Mouse (Mus musculus): ENCODE data around the gene Yars. TPM values are rescaled to one million over a fixed set of nuclear protein-coding genes. Genes with fewer than 3 reads are reported as not detected.

Yars gene
- polyA plus RNA-seq, 1 experiment from 2014 or later: 115 TPM

DNA sequence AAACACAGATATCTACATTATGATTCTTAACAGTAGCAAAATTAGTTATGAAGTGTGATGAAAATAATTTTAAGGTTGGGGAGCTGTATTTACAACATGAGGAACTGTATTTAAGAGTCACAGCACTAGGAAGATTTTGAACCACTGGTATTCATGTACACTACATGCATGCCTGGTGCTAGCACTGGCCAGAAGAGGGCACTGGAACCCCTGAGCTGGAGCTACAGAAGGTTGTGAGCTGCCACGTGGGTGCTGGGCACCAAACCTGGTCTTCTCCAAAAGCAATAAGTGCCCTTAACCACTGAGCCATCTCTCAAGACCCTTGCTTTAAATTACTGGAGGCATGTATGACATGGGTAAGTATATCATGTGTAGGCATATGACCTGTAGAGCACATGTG is 17.0 kb upstream of the Yars start:
- Histone ChIP-seq H3K36me3 (ENCODE audit: control insufficient read depth, insufficient read depth, low read length) (peaks cover 7% of the 10 kb centered on the region), H3K9ac (ENCODE audit: low read length) (no peak overlapping the region), H3K4me3 (ENCODE audit: low read depth, low read length) (no peak overlapping the region), H3K27me3 (ENCODE audit: control insufficient read depth, insufficient read depth, low read length) (no peaks in the 10 kb centered on the region), H3K9me3 (ENCODE audit: control insufficient read depth, low read length) (no peaks in the 10 kb centered on the region), H3K27ac (ENCODE audit: low read depth, low read length) (no peak overlapping the region), H3K4me1 (ENCODE audit: control insufficient read depth, insufficient read depth, low read length) (no peaks in the 10 kb centered on the region), H3K4me2 (ENCODE audit: low read depth) (no peak overlapping the region)
- DNase-seq (ENCODE audit: low spot score) (no peak), ATAC-seq (ENCODE audit: insufficient read depth, low FRiP score, low TSS enrichment) (no peak)
- 68% methylated on average over 1 of the region's 1 CpGs for WGBS

- H3K9ac ChIP-seq (ENCODE audit: low read length): no peak overlapping the region
- H3K9me3 ChIP-seq (ENCODE audit: control insufficient read depth, low read length): no peaks in the 10 kb centered on the region
- no peaks in the 10 kb centered on the region for H3K27me3 ChIP-seq (ENCODE audit: control insufficient read depth, insufficient read depth, low read length)
- no peak for ATAC-seq (ENCODE audit: insufficient read depth, low FRiP score, low TSS enrichment)
- H3K36me3 ChIP-seq (ENCODE audit: control insufficient read depth, insufficient read depth, low read length): 0 out of 2 replicates have a peak, but pooled peaks cover 2% of the 10 kb centered on the region
- DNase-seq (ENCODE audit: low spot score): no peak
- no peaks in the 10 kb centered on the region for H3K4me1 ChIP-seq (ENCODE audit: control insufficient read depth, insufficient read depth, low read length)
- WGBS: 72% methylated on average over 1 of the region's 1 CpGs
- no peak overlapping the region for H3K27ac ChIP-seq (ENCODE audit: low read depth, low read length)
- no peak overlapping the region for H3K4me2 ChIP-seq (ENCODE audit: low read depth)
- H3K4me3 ChIP-seq (ENCODE audit: low read depth, low read length): no peak overlapping the region
Measured at GRCm38 (mm10) chr4:129179560-129179959, 10.0 kb upstream of the Yars start.

GRCm38 (mm10) chr4:129188041-129188659 is 1.4 kb upstream of the Yars start:
- no peak for DNase-seq (ENCODE audit: low spot score)
- WGBS: 45% methylated on average over 5 of the region's 5 CpGs
- ATAC-seq (ENCODE audit: insufficient read depth, low FRiP score, low TSS enrichment): no peak
- no peaks in the 10 kb centered on the region for H3K9me3 ChIP-seq (ENCODE audit: control insufficient read depth, low read length)
- peak overlapping the region; percentile 86 for H3K9ac ChIP-seq (ENCODE audit: low read length)
- peak overlapping the region; percentile 81 for H3K4me3 ChIP-seq (ENCODE audit: low read depth, low read length)
- H3K4me1 ChIP-seq (ENCODE audit: control insufficient read depth, insufficient read depth, low read length): peaks cover 10% of the 10 kb centered on the region; the same call in 1 of the 2 replicates
- H3K27ac ChIP-seq (ENCODE audit: low read depth, low read length): no peak overlapping the region
- no peaks in the 10 kb centered on the region for H3K36me3 ChIP-seq (ENCODE audit: control insufficient read depth, insufficient read depth, low read length)
- peak overlapping the region; percentile 71 for H3K4me2 ChIP-seq (ENCODE audit: low read depth)
- H3K27me3 ChIP-seq (ENCODE audit: control insufficient read depth, insufficient read depth, low read length): no peaks in the 10 kb centered on the region

DNA sequence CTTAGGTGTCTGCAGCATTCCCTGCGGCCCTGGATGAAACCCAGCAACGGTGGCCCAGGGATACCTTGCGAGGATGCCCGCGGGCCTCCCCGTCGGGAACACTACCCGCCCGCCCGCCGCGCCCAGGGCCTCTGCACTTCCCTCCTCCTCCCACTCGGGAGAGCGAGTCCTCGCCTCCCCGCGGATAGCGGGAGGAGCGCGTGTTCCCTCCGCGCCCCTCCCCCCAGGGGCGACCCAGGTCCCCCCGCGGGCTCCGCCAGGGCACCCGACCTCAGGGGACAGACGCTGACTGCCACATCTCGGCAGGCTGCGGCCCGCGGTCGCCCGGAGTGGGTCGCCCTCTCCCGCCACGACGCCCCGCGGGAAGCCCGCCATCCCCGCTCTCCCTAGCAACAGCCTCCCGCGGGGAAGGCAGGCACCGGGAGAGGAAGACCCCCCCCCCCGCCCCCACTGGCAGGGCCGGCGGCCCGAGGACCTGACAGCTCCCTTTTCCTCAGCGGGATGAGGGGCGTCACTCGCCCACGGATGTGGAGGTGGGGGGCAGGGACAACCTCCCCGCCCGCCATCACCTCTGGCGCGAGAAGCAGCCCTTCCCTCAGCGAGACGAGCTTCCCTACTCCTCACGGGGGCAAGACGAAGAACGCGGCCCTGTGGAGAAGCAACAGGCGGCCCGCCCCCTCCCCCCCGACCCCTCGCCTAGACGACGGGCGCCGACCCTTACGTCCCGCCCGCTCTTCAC is 588 bp upstream of the Yars start:
- Histone ChIP-seq H3K4me3 (ENCODE audit: low read depth, low read length) (peak overlapping the region; percentile 81), H3K27me3 (ENCODE audit: control insufficient read depth, insufficient read depth, low read length) (no peaks in the 10 kb centered on the region), H3K27ac (ENCODE audit: low read depth, low read length) (peak overlapping the region; percentile 85), H3K9me3 (ENCODE audit: control insufficient read depth, low read length) (no peaks in the 10 kb centered on the region), H3K4me1 (ENCODE audit: control insufficient read depth, insufficient read depth, low read length) (peaks cover 10% of the 10 kb centered on the region; the same call in 1 of the 2 replicates), H3K36me3 (ENCODE audit: control insufficient read depth, insufficient read depth, low read length) (no peaks in the 10 kb centered on the region), H3K4me2 (ENCODE audit: low read depth) (peak overlapping the region; percentile 71), H3K9ac (ENCODE audit: low read length) (peak overlapping the region; percentile 86)
- under 1% methylated on average over 52 of the region's 74 CpGs for WGBS
- ATAC-seq (ENCODE audit: insufficient read depth, low FRiP score, low TSS enrichment) (peak; percentile 46), DNase-seq (ENCODE audit: low spot score) (no peak)

- DNase-seq (ENCODE audit: low spot score): no peak
Measured at GRCm38 (mm10) chr4:129190538-129190937, 978 bp downstream of the Yars start.

DNA sequence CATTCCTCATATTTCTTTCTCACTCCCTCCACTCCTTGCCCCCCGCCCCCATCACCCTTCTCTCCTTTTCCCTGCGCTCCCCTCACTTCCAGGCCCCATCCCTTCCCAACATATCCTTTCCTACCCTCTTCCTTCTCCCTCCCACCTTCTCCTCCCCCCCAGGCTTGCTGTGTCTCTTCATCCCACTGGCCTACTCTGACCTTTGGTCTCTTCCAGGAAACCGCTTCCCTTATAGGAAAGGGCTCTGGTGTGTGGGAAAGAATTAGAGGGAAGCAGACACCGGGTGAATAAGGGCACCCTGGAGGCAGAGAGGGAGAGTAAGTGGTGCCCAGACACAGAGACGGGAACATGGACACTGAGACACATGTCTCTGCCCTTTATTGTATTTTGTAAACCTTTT is 2.1 kb downstream of the Yars start:
- 70% methylated on average over 5 of the region's 5 CpGs for WGBS
- Histone ChIP-seq H3K4me3 (ENCODE audit: low read depth, low read length) (no peak overlapping the region), H3K27ac (ENCODE audit: low read depth, low read length) (no peak overlapping the region), H3K36me3 (ENCODE audit: control insufficient read depth, insufficient read depth, low read length) (peaks cover 4% of the 10 kb centered on the region; the same call in 1 of the 2 replicates), H3K4me2 (ENCODE audit: low read depth) (no peak overlapping the region), H3K27me3 (ENCODE audit: control insufficient read depth, insufficient read depth, low read length) (no peaks in the 10 kb centered on the region), H3K9me3 (ENCODE audit: control insufficient read depth, low read length) (no peaks in the 10 kb centered on the region), H3K9ac (ENCODE audit: low read length) (no peak overlapping the region), H3K4me1 (ENCODE audit: control insufficient read depth, insufficient read depth, low read length) (peaks cover 10% of the 10 kb centered on the region; the same call in 1 of the 2 replicates)
- no peak for ATAC-seq (ENCODE audit: insufficient read depth, low FRiP score, low TSS enrichment)
- no peak for DNase-seq (ENCODE audit: low spot score)

More at GRCm38 (mm10) chr4:129190538-129190937, 978 bp downstream of the Yars start:
- Histone ChIP-seq H3K9me3 (ENCODE audit: control insufficient read depth, low read length) (no peaks in the 10 kb centered on the region), H3K27ac (ENCODE audit: low read depth, low read length) (0 out of 2 replicates have a peak overlapping the region, but pooled peaks have one; percentile 80), H3K9ac (ENCODE audit: low read length) (peak overlapping the region; percentile 81), H3K4me2 (ENCODE audit: low read depth) (peak overlapping the region; percentile 82), H3K36me3 (ENCODE audit: control insufficient read depth, insufficient read depth, low read length) (peaks cover 2% of the 10 kb centered on the region; the same call in 1 of the 2 replicates), H3K4me3 (ENCODE audit: low read depth, low read length) (peak overlapping the region; percentile 81), H3K4me1 (ENCODE audit: control insufficient read depth, insufficient read depth, low read length) (peaks cover 10% of the 10 kb centered on the region; the same call in 1 of the 2 replicates), H3K27me3 (ENCODE audit: control insufficient read depth, insufficient read depth, low read length) (no peaks in the 10 kb centered on the region)
- 5% methylated on average over 12 of the region's 12 CpGs for WGBS
- ATAC-seq (ENCODE audit: insufficient read depth, low FRiP score, low TSS enrichment): no peak

GRCm38 (mm10) chr4:129194280-129194679 is 4.7 kb downstream of the Yars start:
- Histone ChIP-seq H3K27ac (ENCODE audit: low read depth, low read length) (no peak overlapping the region), H3K27me3 (ENCODE audit: control insufficient read depth, insufficient read depth, low read length) (no peaks in the 10 kb centered on the region), H3K4me1 (ENCODE audit: control insufficient read depth, insufficient read depth, low read length) (peaks cover 10% of the 10 kb centered on the region; the same call in 1 of the 2 replicates), H3K9me3 (ENCODE audit: control insufficient read depth, low read length) (no peaks in the 10 kb centered on the region), H3K4me2 (ENCODE audit: low read depth) (no peak overlapping the region), H3K36me3 (ENCODE audit: control insufficient read depth, insufficient read depth, low read length) (peaks cover 9% of the 10 kb centered on the region), H3K9ac (ENCODE audit: low read length) (no peak overlapping the region), H3K4me3 (ENCODE audit: low read depth, low read length) (no peak overlapping the region)
- DNase-seq (ENCODE audit: low spot score) (no peak), ATAC-seq (ENCODE audit: insufficient read depth, low FRiP score, low TSS enrichment) (no peak)
- 91% methylated on average over 1 of the region's 1 CpGs for WGBS

- peaks cover 9% of the 10 kb centered on the region for H3K36me3 ChIP-seq (ENCODE audit: control insufficient read depth, insufficient read depth, low read length)
- no peak overlapping the region for H3K4me3 ChIP-seq (ENCODE audit: low read depth, low read length)
- 95% methylated on average over 6 of the region's 6 CpGs for WGBS
Measured at GRCm38 (mm10) chr4:129197514-129197913, 8.0 kb downstream of the Yars start.

More at GRCm38 (mm10) chr4:129197514-129197913, 8.0 kb downstream of the Yars start:
- ATAC-seq (ENCODE audit: insufficient read depth, low FRiP score, low TSS enrichment): no peak
- Histone ChIP-seq H3K9ac (ENCODE audit: low read length) (no peak overlapping the region), H3K27me3 (ENCODE audit: control insufficient read depth, insufficient read depth, low read length) (no peaks in the 10 kb centered on the region), H3K9me3 (ENCODE audit: control insufficient read depth, low read length) (no peaks in the 10 kb centered on the region), H3K4me1 (ENCODE audit: control insufficient read depth, insufficient read depth, low read length) (no peaks in the 10 kb centered on the region), H3K27ac (ENCODE audit: low read depth, low read length) (no peak overlapping the region), H3K4me2 (ENCODE audit: low read depth) (no peak overlapping the region)
- no peak for DNase-seq (ENCODE audit: low spot score)

Measured in neural tube, embryonic 11.5 days (tissue).